Mouse (Mus musculus) pancreas, adult 10 weeks (tissue): ENCODE data around the gene Kat6b. TPM values are rescaled to one million over a fixed set of nuclear protein-coding genes. Genes with fewer than 3 reads are reported as not detected.

Experiments used
- polyA plus RNA-seq: library from polyadenylated mRNA; stranded (reverse); fragments of 350-450 nt; fragmentation: Illumina TruSeq; extraction: RNeasy Lipid Tissue Mini Kit (QIAGEN cat#74804); gene quantifications from one replicate; pipeline ENCODE4 v1.2.3, GENCODE M21; 2015; ENCODE audit warnings: low read depth, low replicate concordance; ENCODE audit not compliant: insufficient read depth

The Kat6b gene
- 3.8 TPM for polyA plus RNA-seq

DNA sequence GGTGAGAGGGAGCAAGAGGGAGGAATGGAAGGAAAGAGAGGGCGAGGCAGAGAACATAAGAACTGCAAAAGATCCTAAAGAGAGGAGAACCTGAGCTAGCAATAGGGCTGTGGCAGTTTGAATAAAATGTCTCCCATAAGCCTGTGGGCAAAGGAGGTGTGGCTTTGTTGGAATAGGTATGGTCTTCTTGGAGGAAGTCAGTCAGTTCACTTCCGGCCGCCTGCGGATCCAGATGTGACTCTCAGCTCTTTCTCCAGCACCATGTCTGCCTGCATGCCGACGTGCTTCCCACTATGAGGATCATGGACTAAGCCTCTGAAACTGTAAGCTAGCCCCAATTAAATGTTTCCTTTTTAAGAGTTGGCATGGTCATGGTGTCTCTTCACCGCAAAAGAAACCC lies at the start of gene Kat6b:
Gene Kat6b (plus strand): TSS at position 204 of the 400 bp plus-strand sequence.

GRCm38 (mm10) chr14:21714486-21714885 lies 233.3 kb downstream of the Kat6b start, which contains the start of gene Dupd1:
Gene Dupd1 (minus strand): TSS chr14:21714576.

Other genes starting within 250 kb of the Kat6b start
- gene Dupd1, start 233.1 kb downstream of the Kat6b start, polyA plus RNA-seq: not detected